Mouse (Mus musculus) megakaryocyte progenitor cell, adult 5-6 weeks (primary cell): ENCODE measurements around the gene Ttf2. TPM values are rescaled to one million over a fixed set of nuclear protein-coding genes. Genes with fewer than 3 reads are reported as not detected.

Experiments used
- ATAC-seq: replicated peaks from 2 replicates; pipeline ENCODE4 v1.8.0; 2016; ENCODE audit warnings: mild to moderate bottlenecking, moderate TSS enrichment, inconsistent platforms; ENCODE audit not compliant: poor library complexity
- total RNA-seq, 2 experiments: library from RNA; stranded (forward) in 1 of 2; stranded (reverse) in 1 of 2; fragments of 157-497, 149-512 nt in 1 of 2; fragments of 200-1000 nt in 1 of 2; gene quantifications; 2 replicates each; pipeline versions ENCODE4 v1.2.3 to v1.2.4; 2015 to 2017

Ttf2 gene
- total RNA-seq, 2 experiments from 2014 or later: 22.0 to 30.4 TPM

GRCm38 (mm10) chr3:100920611-100921140 lies 48.8 kb downstream of the Ttf2 start:
- ATAC-seq: 0 out of 2 replicates have a peak, but pooled peaks have one; percentile 4

DNA sequence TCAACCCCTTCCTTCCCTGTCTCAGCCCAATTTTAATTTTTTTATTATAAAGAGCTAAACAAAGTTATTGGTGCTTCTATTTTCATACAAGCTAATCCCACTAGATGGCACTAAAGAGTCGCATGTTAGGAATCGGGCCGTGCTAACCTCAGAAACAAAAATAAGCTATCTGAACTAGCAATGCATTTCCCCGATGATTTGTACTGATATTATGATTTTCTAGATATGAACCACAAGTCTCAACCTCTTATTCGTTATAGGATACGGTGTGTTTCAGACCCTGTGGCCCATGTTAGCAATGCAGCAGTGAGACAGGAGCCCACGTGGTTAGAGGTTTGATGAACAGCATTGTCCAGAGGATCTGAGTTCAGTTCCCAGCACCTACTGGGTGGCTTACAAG lies 52.6 kb downstream of the Ttf2 start:
- ATAC-seq: peak; percentile 67

- ATAC-seq: no peak
Observed at GRCm38 (mm10) chr3:100911498-100912213, 57.8 kb downstream of the Ttf2 start.

- no peak for ATAC-seq
Observed at GRCm38 (mm10) chr3:100911026-100911425, 58.4 kb downstream of the Ttf2 start.

DNA sequence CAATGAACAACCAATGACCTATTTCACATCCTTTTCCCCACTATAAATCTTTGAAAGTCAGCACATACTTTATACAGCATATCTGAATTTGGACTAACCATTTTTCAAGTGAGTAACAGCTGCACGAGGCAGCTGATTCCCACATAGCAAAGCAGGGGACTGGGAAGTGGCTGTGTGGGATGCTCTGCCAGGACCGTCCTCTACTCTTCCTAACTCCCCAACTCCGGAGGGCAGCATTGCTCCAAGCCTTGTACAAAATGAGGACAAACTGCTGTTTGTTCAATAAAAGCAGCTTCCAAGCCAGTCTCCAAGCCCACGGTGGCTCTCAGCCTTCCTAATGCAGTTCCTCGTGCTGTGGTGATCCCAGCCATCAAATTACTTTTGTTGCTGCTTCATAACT lies 58.8 kb downstream of the Ttf2 start:
- ATAC-seq: no peak

DNA sequence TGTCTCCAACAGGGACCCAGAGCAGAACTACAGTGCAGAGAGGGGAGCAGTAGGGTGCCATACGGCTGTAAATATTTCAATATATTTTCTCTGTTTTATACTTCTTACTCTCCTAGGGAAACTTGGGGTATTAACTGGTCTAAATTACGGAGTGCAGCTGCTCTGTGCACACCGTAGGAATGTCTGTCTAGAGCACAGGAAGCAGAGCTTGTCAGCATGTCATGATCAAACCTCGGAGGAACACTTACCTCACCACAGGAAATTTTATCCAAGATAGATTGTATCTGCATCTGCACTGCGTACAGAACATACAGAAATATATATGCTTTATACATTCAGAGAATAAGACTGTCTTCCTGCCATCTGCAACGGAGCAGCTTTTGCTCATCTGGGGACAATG lies 60.9 kb downstream of the Ttf2 start:
- ATAC-seq: no peak

GRCm38 (mm10) chr3:100906916-100907315 lies 62.5 kb downstream of the Ttf2 start:
- peak; percentile 64 for ATAC-seq

DNA sequence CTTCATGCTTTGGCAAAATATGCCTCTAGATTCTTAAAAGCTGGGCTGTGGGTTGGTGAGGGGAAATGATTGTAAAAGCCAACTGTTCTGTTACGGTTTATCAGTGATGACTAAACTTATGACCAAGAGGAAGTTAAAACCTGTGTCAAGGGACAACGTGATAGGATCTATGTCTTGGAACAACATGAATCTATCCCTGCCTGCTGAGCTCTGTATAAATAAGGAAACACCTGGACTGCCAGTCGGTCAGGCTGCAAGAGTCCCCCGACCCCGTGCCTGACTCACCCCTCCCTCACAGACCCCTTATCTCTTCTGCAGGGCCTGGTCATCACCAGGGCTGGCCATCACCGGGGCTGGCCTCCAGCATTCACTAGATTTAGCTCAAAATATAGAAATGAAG lies 63.3 kb downstream of the Ttf2 start:
- ATAC-seq: peak; percentile 56; the same call in 1 of the 2 replicates

GRCm38 (mm10) chr3:100895500-100895899 lies 74.0 kb downstream of the Ttf2 start:
- ATAC-seq: no peak

DNA sequence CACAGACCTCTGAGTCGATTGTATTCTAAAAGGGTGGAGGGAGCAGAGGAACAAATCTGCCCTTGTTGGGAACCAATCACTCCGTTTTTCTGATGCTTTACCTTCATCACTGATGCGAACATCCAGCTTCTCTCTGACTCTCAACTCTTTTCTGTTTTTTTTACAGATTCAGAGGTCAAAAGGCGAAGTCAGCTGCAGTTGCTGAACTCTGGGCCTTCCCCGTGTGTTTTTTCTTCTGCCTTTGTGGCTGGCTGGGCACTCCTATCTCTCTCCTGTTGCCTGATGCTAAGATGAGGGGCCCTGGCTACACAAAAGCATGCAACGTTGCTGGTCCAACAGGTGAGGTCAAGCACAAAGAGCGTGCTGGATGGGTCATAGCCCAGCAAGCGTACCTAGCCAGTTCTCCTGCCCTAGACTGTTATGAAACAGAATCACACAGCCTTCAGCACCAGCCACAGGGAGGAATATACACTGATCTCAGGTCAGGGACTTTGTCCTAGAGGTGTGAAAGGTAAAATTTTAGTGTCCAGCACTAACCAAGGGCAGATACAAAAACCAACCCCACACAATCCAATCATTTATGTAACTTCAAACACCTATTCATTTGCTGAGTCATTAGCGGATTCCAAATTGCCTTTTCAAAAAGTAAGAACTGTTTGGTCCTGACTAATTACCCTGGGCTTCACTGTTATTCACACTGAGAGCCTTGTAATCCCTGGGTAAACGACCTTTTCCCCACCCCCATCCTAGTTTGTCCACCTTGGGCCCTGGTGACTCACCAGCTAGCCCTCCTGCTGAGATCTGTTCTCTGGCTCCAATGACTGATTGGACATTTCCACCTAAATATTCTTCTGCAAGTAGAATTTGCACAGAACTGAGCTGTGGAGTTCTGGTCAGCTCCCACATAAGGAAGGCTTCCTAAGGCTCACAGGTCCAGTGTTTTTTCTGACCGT lies 76.8 kb downstream of the Ttf2 start:
- no peak for ATAC-seq

GRCm38 (mm10) chr3:100890406-100890805 lies 79.1 kb downstream of the Ttf2 start:
- ATAC-seq: no peak

DNA sequence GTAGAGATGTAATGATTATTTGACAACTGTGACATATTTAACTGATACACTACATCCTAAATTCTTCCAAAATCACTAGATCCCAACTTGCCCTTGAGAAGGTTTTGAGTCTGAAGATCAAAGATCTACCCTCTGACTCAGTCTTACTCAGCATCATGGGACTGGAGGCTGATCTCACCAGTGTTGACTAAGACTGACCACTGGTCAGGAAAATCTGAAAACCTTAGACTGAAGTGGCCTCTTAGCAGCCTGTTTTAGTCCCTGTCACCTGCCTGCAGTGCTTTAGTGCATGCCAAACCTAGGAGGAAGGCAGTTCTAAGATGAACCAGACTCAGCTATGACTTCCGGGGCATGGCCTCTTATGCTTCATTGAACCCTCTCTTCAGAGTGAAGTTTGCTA lies 80.2 kb downstream of the Ttf2 start:
- no peak for ATAC-seq

Other genes with a start within 250 kb of the Ttf2 start
- gene Vtcn1, start 144.2 kb downstream of the Ttf2 start, total RNA-seq (2015): not detected in 2 replicates
- not detected in 2 replicates for gene Vtcn1, start 144.2 kb downstream of the Ttf2 start, total RNA-seq (2017)
- 6.6 and 6.9 TPM in 2 replicates for gene Trim45, start 47.5 kb downstream of the Ttf2 start, total RNA-seq (2015)
- gene Trim45, start 47.5 kb downstream of the Ttf2 start, total RNA-seq (2017): 26.3 and 26.4 TPM in 2 replicates
- 0.20 TPM in 1 of 2 replicates, not detected in the other for gene Cd101, start 59.9 kb upstream of the Ttf2 start, total RNA-seq (2015)
- 0.41 and 0.42 TPM in 2 replicates for gene Cd101, start 59.9 kb upstream of the Ttf2 start, total RNA-seq (2017)
- gene Ptgfrn, start 140.6 kb upstream of the Ttf2 start, total RNA-seq (2015): 0.02 and 0.05 TPM in 2 replicates
- gene Ptgfrn, start 140.6 kb upstream of the Ttf2 start, total RNA-seq (2017): 0.12 TPM in 1 of 2 replicates, not detected in the other